Mouse (Mus musculus): ENCODE results near the gene Fgd1.

Fgd1 gene

GRCm38 (mm10) chrX:151087418-151087817 is 41.5 kb downstream of the Fgd1 start:
- no peak for DNase-seq (ENCODE audit: low spot score in 2 of 2)

- peak; percentile 86 to 88 for DNase-seq (ENCODE audit: low spot score in 2 of 2)
Measured at GRCm38 (mm10) chrX:151096171-151097058, 50.5 kb downstream of the Fgd1 start, which contains the start of gene Tsr2. Gene Tsr2 (minus strand): TSS chrX:151096543.

GRCm38 (mm10) chrX:151107301-151108067 is 61.5 kb downstream of the Fgd1 start:
- no peak for DNase-seq (ENCODE audit: low spot score in 2 of 2)

GRCm38 (mm10) chrX:151116795-151117194 is 70.8 kb downstream of the Fgd1 start:
- peak; percentile 39 for DNase-seq (ENCODE audit: low spot score in 2 of 2)

GRCm38 (mm10) chrX:151117432-151117831 is 71.5 kb downstream of the Fgd1 start:
- DNase-seq (ENCODE audit: low spot score in 2 of 2): no peak

GRCm38 (mm10) chrX:151123933-151124332 is 78.0 kb downstream of the Fgd1 start:
- no peak for DNase-seq (ENCODE audit: low spot score in 2 of 2)

GRCm38 (mm10) chrX:151130493-151130892 is 84.5 kb downstream of the Fgd1 start:
- DNase-seq (ENCODE audit: low spot score in 2 of 2): no peak

GRCm38 (mm10) chrX:151132785-151133184 is 86.8 kb downstream of the Fgd1 start:
- DNase-seq (ENCODE audit: low spot score in 2 of 2): no peak

All from right cerebral cortex, postnatal 10 days (tissue).